8 mouse cellular contexts compared by ENCODE assay signal in genomic region chrX:51679601-51680427, GRCm38 (mm10). TPM values are rescaled to one million over a fixed set of nuclear protein-coding genes. Genes with fewer than 3 reads are reported as not detected.
DNase-seq lines count a peak whose midpoint lies in the region; ATAC-seq lines count a peak whose summit lies in the region.

No protein-coding gene starts in this region.

- H3K27ac ChIP-seq in heart, embryonic 12.5 days (ENCODE audit: poor library complexity, severe bottlenecking): no peak overlapping the region
- no peak overlapping the region for H3K27ac ChIP-seq in liver, embryonic 16.5 days (ENCODE audit: low read length)

- H3K4me3 ChIP-seq in heart, embryonic 12.5 days: peak overlapping the region; percentile 58
- peak overlapping the region; percentile 29 for H3K4me3 ChIP-seq in liver, embryonic 16.5 days (ENCODE audit: low read depth, low read length)

- H3K36me3 ChIP-seq in heart, embryonic 12.5 days: no peaks in the 10 kb centered on the region
- H3K36me3 ChIP-seq in liver, embryonic 16.5 days (ENCODE audit: control insufficient read depth, insufficient read depth): no peaks in the 10 kb centered on the region

- peak overlapping the region; percentile 82 for H3K4me2 ChIP-seq in heart, embryonic 12.5 days
- peak overlapping the region; percentile 46; the same call in 1 of the 2 replicates for H3K4me2 ChIP-seq in liver, embryonic 16.5 days (ENCODE audit: low read depth, low read length)

- H3K27me3 ChIP-seq in heart, embryonic 12.5 days (replicated peaks): peaks cover 31% of the 10 kb centered on the region
- peaks cover 51% of the 10 kb centered on the region for H3K27me3 ChIP-seq in liver, embryonic 16.5 days (ENCODE audit: control insufficient read depth, insufficient read depth, low read depth, low read length)

- H3K9ac ChIP-seq in heart, embryonic 12.5 days: peak overlapping the region; percentile 69
- no peak overlapping the region for H3K9ac ChIP-seq in liver, embryonic 16.5 days (ENCODE audit: low read depth, low read length)

- H3K4me1 ChIP-seq in heart, embryonic 12.5 days (replicated peaks): no peaks in the 10 kb centered on the region
- no peaks in the 10 kb centered on the region for H3K4me1 ChIP-seq in liver, embryonic 16.5 days (ENCODE audit: control insufficient read depth, low read depth, low read length)

- no peak; the same call in 1 of the 2 replicates for ATAC-seq in heart, embryonic 12.5 days (ENCODE audit: insufficient number of reproducible peaks, low FRiP score)
- no peak for ATAC-seq in liver, embryonic 16.5 days (ENCODE audit: low read depth)

- DNase-seq in thymus, postnatal 4 days: peak; percentile 4
- no peak for DNase-seq in thymus, postnatal 0 days (ENCODE audit: low spot score)
- DNase-seq in embryo, embryonic 10.5 days (ENCODE audit: low spot score): peak; percentile 8
- DNase-seq in kidney, postnatal 10 days: peak; percentile 36
- peak; percentile 10 to 13 for DNase-seq in right cerebral cortex, postnatal 36 days (ENCODE audit: low spot score in 2 of 2)
- no peak for DNase-seq in c-Kit-positive CD71-positive TER-119-positive erythroid progenitor cells, embryonic 14.5 days (ENCODE audit: low spot score)

- H3K9me3 ChIP-seq in heart, embryonic 12.5 days (replicated peaks): peaks cover 3% of the 10 kb centered on the region; the same call in 1 of the 2 replicates
- H3K9me3 ChIP-seq in liver, embryonic 16.5 days (replicated peaks; ENCODE audit: control insufficient read depth, low read length): no peaks in the 10 kb centered on the region

- 17% methylated on average over 46 of the region's 46 CpGs for WGBS in heart, embryonic 12.5 days
- 28% methylated on average over 46 of the region's 46 CpGs for WGBS in liver, embryonic 16.5 days (ENCODE audit: insufficient replicate concordance)

RNA-seq across cellular contexts. Expression of gene Hs6st2, which starts 1.8 kb away (rescaled TPM):
- polyA plus RNA-seq in thymus, postnatal 0 days (2015; fragmentation: Nextera tagmentation; extraction: Ambion mirVana): 0.75 and 0.98 TPM in 2 replicates
- 20.4 and 21.7 TPM in 2 replicates for polyA plus RNA-seq in heart, embryonic 12.5 days (2016; fragmentation: Nextera tagmentation; extraction: Ambion mirVana)
- polyA plus RNA-seq in liver, embryonic 16.5 days (2015; fragmentation: Nextera tagmentation; extraction: Ambion mirVana): 0.67 and 0.83 TPM in 2 replicates

Comparison
In these comparisons a context has a peak if more than half of its experiments do, and no peak if none do; other contexts are left out.
1. DNase-seq: peak in thymus, postnatal 4 days (single experiment), embryo, embryonic 10.5 days (single experiment), kidney, postnatal 10 days (single experiment) and right cerebral cortex, postnatal 36 days (2 of 2); none in thymus, postnatal 0 days (single experiment) and c-Kit-positive CD71-positive TER-119-positive erythroid progenitor cells, embryonic 14.5 days (single experiment).
2. RNA of gene Hs6st2, which starts 1.8 kb away (polyA plus RNA-seq): 20.4 to 21.7 TPM in heart, embryonic 12.5 days; 0.75 to 0.98 TPM in thymus, postnatal 0 days and 0.67 to 0.83 TPM in liver, embryonic 16.5 days; every median in the first group is over 10 times any median in the second.